Mouse (Mus musculus) heart, postnatal 0 days (tissue): Measurements from ENCODE around the gene Zbtb2.

ENCODE experiments used
- CTCF ChIP-seq: IDR thresholded peaks from 2 replicates; pipeline ENCODE4 v1.5.1; 2016; ENCODE audit warnings: antibody characterized with exemption, control low read depth, low read depth
- EP300 ChIP-seq: IDR thresholded peaks from 2 replicates; pipeline ENCODE4 v1.6.1; 2016; ENCODE audit warnings: antibody characterized with exemption, low read depth

DNA sequence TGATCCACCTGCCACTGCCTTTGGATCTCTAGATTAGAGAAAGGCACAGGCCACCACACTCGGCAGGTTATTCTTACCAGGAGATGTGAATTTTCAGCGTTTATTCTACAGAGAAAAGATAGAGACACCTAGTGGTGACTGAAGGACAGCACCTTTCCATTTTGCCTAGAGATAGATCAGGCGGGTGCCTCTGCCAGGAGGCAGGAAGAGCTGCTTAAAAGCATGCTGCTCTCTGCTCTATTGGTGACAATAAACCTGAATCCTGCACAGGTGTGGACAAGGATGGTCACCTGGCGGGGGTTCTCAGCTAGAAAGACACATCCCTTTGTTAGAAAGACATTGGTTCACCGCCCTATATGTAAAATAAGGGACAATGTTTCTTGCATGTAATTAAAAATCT lies 15.9 kb downstream of the Zbtb2 start:
- peak; percentile 66 for TF ChIP-seq CTCF
- no peak for TF ChIP-seq EP300
